Mouse (Mus musculus) spleen, postnatal 14 days (tissue): Measurements from ENCODE around the gene Faxc.

Source experiments
- DNase-seq, 2 experiments: peaks; one replicate each; pipeline ENCODE4 v3.0.0; 2021 to 2022; ENCODE audit warnings: low spot score in 2 of 2

Gene Faxc

DNA sequence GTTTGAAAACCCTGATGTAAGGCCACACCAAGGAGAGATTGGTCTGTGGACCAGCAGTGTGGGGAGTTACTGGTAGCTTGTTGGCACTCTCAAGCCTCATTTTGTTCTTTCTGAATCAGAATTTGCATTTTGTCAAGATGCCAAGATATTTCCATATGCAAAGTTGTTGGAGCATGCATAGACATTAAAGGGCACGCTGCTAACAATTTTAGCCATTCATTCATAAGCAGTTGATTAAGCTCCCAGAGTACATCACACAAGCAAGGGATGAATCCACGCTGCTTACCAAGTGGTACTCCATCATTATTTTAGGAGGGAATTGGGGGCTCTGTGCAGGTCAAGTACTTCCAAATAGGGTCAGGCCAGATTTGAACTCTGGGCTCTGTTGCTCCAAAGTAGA, 98.8 kb downstream of the Faxc start:
- DNase-seq: no peak
